Mouse (Mus musculus) Patski (cell line): ENCODE results near the gene Dhx30. TPM values are rescaled to one million over a fixed set of nuclear protein-coding genes. Genes with fewer than 3 reads are reported as not detected.
"Not testable (repeated sequence)": the region's sequence is repeated elsewhere in the genome, so short reads cannot be mapped to it uniquely, and the experiment has no call there.

Experiments
- ATAC-seq: fragments of 100-300 bp; one replicate; pipeline ENCODE4 v1.8.0; 2021
- CTCF ChIA-PET: fragments of 350-600 bp; sonication (Branson Sonifier 250); formaldehyde crosslinking; loops from one replicate; lab custom pipeline; 2022; ENCODE audit warnings: inconsistent platforms; lab: Charles Lee
- POLR2A ChIA-PET: fragments of 350-600 bp; sonication (Branson Sonifier 250); formaldehyde crosslinking; loops from one replicate; lab custom pipeline; 2022; ENCODE audit warnings: antibody characterized with exemption, inconsistent platforms; lab: Charles Lee
- DNase-seq: peaks from one replicate; pipeline ENCODE4 v3.0.0-alpha.2; 2011; ENCODE audit warnings: low read depth, low spot score
- H3K27me3 ChIP-seq: fragments of 371-371 bp; one replicate; pipeline ENCODE4 v1.5.1; 2021
- CTCF ChIP-seq: fragments of 100-300 bp; IDR thresholded peaks from one replicate; pipeline ENCODE4 v1.5.1; 2021
- in situ Hi-C: fragments of 300-500 bp; cut with MboI; formaldehyde crosslinking; loops from 3 replicates; pipeline ENCODE4 v1.11.1; 2018; ENCODE audit warnings: low pct_unique_long_range_greater_than_20kb, mixed read lengths
- polyA plus RNA-seq: library from polyadenylated mRNA; unstranded; gene quantifications from one replicate; pipeline ENCODE4 v1.2.3, GENCODE M21; 2021

Gene Dhx30
- polyA plus RNA-seq: 120 TPM

DNA sequence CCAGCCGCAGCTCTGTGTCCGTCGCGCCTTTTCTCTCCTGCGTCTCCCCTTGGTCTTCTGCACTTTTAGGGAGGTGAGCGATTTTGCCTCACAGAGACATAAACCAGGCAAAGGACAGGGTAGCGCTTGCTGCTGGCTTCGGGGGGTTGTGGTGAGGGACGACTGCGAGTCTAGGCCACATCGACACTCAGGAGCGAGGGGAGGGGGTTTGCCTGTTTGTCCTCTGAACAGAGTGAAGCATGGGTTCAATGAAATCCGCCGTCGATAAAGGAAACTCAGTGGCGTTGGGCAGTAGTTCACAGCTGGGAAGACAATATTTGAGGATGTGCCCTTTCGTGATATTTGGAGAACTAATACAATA is at the start of gene Dhx30:
TSS of gene Dhx30 (minus strand) at position 52 of the 361 bp plus-strand sequence.
- DNase-seq (no peak), ATAC-seq (no peak)
- TF ChIP-seq CTCF: no peak
- ChIA-PET POLR2A (interaction anchor here (0.7 kb wide), 1 partner anchor 11 kb away, joined by 3 read pairs; no protein-coding TSS in a partner anchor), CTCF (interaction anchor here (1.1 to 1.8 kb wide), 3 partner anchors 9 to 13 kb away, joined by 3 to 6 read pairs (median 3); no protein-coding TSS in a partner anchor)
- H3K27me3 ChIP-seq: no peaks in the 10 kb centered on the region
- in situ Hi-C loops: no loop called here

DNA sequence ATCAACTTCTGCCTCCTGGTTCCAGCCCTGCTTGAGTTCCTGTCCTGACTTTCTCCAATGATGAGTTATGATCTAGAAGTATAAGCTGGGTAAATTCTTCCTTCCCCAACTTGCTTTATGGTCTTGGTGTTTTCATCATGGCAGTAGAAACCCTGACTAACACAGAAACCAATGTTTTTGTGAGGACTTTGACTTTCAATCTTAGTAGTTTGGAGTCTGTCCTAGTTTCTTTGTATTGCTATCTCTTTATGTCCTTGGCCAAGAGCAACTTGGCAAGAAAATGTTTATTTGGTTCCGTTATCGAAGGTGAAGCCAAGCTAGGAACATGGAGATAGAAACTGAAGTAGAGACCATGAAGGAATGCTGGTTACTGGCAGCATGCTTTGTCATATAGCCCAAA is 45.4 kb upstream of the Dhx30 start:
- DNase-seq (no peak), ATAC-seq (no peak)
- H3K27me3 ChIP-seq: no peaks in the 10 kb centered on the region
- ChIA-PET POLR2A (no interaction called here), CTCF (no interaction called here)
- TF ChIP-seq CTCF: no peak
- in situ Hi-C loops: no loop called here

DNA sequence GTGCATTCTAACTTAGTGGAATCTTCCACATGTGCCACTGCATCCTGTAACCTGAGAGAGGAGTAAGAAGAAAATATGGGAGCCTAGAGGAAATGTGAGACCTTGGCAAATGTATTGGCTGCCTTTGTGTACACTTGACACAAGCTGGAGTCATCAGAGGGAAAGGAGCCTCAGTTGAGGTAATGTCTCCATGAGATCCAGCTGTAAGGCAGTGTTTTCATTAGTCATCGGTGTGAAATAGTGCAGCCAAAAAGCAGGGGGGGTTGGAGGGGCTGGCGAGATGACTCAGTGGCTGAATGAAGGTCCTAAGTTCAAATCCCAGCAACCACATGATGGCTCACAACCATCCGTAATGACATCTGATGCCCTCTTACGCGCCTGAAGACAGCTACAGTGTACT is 44.8 kb upstream of the Dhx30 start:
- no peak for ATAC-seq
- ChIA-PET CTCF (no interaction called here), POLR2A (no interaction called here)
- no peak for TF ChIP-seq CTCF
- H3K27me3 ChIP-seq: no peaks in the 10 kb centered on the region
- DNase-seq: no peak
- in situ Hi-C loops: no loop called here

DNA sequence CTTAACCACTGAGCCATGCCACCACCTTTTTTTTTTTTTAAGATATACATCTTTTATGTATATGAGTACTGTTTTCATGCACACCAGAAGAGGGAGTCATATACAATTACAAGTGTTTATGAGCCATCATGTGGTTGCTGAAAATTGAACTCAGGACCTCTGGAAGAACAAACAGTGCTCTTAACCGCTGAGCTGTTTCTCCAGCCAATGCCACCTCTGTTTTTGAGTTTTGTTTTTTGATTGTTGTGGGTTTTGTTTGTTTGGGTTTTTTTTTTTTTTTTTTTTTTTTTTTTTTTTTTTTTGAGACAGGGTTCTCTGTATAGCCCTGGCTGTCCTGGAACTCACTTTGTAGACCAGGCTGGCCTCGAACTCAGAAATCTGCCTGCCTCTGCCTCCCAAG is 42.9 kb upstream of the Dhx30 start:
- ATAC-seq, DNase-seq, POLR2A ChIA-PET, CTCF ChIA-PET, in situ Hi-C loops, H3K27me3 ChIP-seq: not testable (repeated sequence)

DNA sequence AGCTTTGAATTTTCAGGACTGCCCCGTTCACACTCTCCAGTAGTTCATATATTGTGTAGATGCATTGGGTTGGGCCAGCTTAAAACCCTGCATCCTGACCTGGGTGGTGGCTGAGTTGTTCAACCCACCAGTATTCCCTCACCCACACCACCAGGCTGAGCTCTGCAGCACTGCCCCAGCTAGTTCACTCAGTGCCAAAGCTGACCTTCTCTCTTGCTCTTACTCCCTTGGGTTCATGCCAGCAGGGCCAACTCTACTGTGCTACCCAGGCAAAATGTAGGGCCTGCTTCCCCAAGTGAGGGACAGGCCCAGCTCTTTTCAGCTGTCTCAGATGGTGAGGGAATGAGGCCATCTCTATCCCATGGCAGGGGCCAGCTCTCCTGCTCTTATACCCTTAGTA is 41.4 kb upstream of the Dhx30 start:
- DNase-seq: no peak
- POLR2A ChIA-PET: no interaction called here

DNA sequence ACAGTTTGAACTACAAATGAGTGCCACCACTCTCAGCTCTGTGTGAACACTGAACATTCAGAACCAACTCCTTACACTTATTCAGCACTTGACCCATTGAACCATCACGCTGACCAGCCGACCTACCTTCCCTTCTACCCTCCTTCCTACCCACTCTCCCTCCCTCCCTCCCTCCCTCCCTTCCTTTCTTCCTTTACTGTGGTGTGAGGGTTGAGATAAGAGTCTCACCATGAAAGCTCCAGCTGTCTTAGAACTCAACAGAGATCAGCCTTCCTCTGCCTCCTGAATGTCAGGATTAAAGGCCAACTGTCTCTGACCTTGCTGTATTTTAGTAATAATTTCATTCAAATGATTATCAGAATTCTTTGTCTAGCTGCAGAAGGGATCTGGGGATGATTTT is 31.0 kb upstream of the Dhx30 start:
- POLR2A ChIA-PET: no interaction called here
- DNase-seq (no peak), ATAC-seq (no peak)
- TF ChIP-seq CTCF: no peak
- in situ Hi-C loops: no loop called here
- CTCF ChIA-PET: interaction anchor here (0.6 to 1.1 kb wide), 2 partner anchors 9 to 13 kb away, joined by 3 read pairs; no protein-coding TSS in a partner anchor
- H3K27me3 ChIP-seq: no peaks in the 10 kb centered on the region

More for the DNA sequence above, 41.4 kb upstream of the Dhx30 start:
- ATAC-seq: no peak
- no peaks in the 10 kb centered on the region for H3K27me3 ChIP-seq
- CTCF ChIA-PET: no interaction called here
- in situ Hi-C loops: no loop called here
- no peak for TF ChIP-seq CTCF

DNA sequence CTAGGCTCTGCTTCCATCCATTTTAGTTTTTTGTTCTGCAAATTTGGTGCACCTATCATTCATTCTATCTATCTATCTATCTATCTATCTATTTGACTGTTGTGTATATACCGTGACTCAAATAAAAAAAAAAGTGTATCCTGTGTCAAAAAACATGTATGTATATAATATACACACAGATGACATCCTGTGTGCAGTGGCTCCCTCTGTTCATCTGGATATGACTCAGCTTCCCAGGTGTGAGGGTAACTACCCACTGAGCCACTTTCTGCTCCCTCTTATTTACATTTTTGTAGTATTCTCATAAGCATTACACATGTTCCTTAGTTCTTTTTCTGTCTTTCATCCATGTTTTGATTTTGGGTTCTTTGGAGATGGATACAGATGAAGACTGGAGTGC is 24.5 kb upstream of the Dhx30 start:
- CTCF ChIA-PET: no interaction called here
- DNase-seq: no peak
- TF ChIP-seq CTCF: no peak
- in situ Hi-C loops: no loop called here
- POLR2A ChIA-PET: no interaction called here
- no peaks in the 10 kb centered on the region for H3K27me3 ChIP-seq
- no peak for ATAC-seq

DNA sequence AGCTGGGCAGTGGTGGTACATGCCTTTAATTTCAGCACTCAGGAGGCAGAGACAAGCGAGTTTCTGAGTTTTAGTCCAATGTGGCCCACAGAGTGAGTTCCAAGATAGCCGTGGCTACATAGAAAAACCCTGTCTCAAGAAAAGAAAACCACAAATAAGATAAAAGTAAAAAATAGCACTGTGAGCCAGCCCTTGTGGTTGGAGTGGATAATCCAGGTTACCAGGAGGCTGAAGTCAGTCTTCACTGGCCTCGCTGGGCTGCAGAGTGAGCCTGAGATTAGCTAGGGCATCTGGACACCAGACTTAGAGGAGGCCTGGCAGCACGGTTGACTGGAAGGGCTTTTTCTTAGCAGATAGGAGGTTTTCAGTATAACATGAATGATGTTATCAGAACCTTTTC is 21.5 kb upstream of the Dhx30 start:
- CTCF ChIA-PET: interaction anchor here (1.3 kb wide), 1 partner anchor 9 kb away, joined by 3 read pairs; no protein-coding TSS in a partner anchor
- H3K27me3 ChIP-seq: no peaks in the 10 kb centered on the region
- in situ Hi-C loops: no loop called here
- no peak for TF ChIP-seq CTCF
- POLR2A ChIA-PET: interaction anchor here (0.5 kb wide), 1 partner anchor 551 kb away, joined by 4 read pairs; no protein-coding TSS in a partner anchor
- ATAC-seq: no peak
- DNase-seq: no peak

DNA sequence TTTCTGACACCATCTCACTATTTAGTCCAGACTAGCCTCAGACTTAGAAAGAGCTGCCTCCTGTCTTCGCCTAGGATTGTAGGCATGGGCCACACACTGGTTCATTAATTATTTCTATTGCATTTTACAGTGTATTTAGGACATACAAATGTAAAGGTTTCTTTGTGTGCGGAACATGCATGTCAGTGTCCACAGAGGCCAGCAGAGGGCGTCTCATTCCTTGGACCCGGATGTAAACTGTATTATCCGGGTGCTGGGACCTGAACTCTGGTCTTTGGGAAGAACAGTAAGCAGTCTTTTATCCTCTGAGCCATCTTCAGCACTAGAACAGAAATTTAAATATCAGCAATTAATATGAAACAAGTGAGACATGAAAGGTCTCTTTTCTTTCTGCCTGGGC is 16.5 kb upstream of the Dhx30 start:
- in situ Hi-C loops: no loop called here
- no peak for ATAC-seq
- POLR2A ChIA-PET: no interaction called here
- CTCF ChIA-PET: interaction anchor here (0.9 kb wide), 1 partner anchor 11 kb away, joined by 3 read pairs; no protein-coding TSS in a partner anchor
- peak; percentile 64 for TF ChIP-seq CTCF
- no peaks in the 10 kb centered on the region for H3K27me3 ChIP-seq
- DNase-seq: no peak

DNA sequence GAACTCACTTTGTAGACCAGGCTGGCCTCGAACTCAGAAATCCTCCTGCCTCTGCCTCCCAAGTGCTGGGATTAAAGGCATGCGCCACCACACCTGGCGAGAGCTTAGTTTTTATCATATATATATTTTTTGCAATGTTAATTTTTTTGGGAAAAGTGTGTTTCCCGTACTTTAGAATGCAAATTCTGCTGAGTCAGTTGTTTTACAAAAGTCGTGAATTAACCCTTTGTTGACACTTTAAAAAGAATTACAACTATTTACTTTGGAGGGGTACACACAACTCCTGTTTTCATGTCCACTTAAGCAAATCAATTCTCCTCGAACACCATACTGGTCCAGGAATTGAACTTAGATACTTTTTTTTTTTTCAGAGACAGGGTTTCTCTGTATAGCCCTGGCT is 15.3 kb upstream of the Dhx30 start:
- TF ChIP-seq CTCF: no peak
- CTCF ChIA-PET: no interaction called here
- POLR2A ChIA-PET: no interaction called here
- H3K27me3 ChIP-seq: no peaks in the 10 kb centered on the region
- DNase-seq (no peak), ATAC-seq (no peak)
- in situ Hi-C loops: no loop called here

DNA sequence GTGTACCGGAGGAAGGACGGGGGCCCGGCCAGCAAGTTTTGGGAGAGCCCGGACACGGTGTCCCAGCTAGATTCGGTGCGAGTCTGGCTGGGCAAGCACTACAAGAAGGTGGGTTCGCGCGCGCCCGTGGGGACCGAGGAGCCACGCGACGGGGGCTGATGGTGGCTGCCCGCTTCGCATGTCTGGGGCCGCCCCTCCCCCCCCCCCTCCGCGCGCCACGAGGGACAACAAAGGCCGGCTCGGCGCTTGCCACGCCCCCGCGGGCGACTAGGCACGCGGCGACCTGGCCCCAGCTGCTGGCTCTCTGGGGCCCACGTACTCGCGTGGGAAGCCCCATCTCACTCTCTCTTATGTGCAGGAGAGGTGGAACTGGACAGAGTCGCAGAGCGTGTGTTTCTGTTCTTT is 14.6 kb upstream of the Dhx30 start:
- TF ChIP-seq CTCF: no peak
- H3K27me3 ChIP-seq: no peaks in the 10 kb centered on the region
- ChIA-PET POLR2A (interaction anchor here (1.0 kb wide), 1 partner anchor 17 kb away, joined by 4 read pairs; no protein-coding TSS in a partner anchor), CTCF (no interaction called here)
- in situ Hi-C loops: no loop called here
- DNase-seq: no peak
- peak; percentile 56 for ATAC-seq
